Mouse (Mus musculus) midbrain, embryonic 16.5 days (tissue): ENCODE data around the gene Ube2q1. TPM values are rescaled to one million over a fixed set of nuclear protein-coding genes. Genes with fewer than 3 reads are reported as not detected.
"Not testable (repeated sequence)": the region's sequence is repeated elsewhere in the genome, so short reads cannot be mapped to it uniquely, and the experiment has no call there.

ENCODE experiments used
- ATAC-seq: fragments of 200-750 bp; cut with Nextera tagmentation; 2 replicates; pipeline ENCODE4 v1.8.0; 2017; ENCODE audit warnings: moderate TSS enrichment
- H3K27ac ChIP-seq: fragments of 300-500 bp; sonication (generic); 2 replicates; pipeline ENCODE4 v1.5.1; 2014; ENCODE audit warnings: mild to moderate bottlenecking, low read length, mixed read lengths
- H3K27me3 ChIP-seq: fragments of 300-500 bp; sonication (generic); 2 replicates; pipeline ENCODE4 v1.6.1; 2014; ENCODE audit warnings: low read depth, low read length, mixed read lengths; ENCODE audit not compliant: control insufficient read depth, insufficient read depth
- H3K36me3 ChIP-seq: fragments of 300-500 bp; sonication (generic); 2 replicates; pipeline ENCODE4 v1.6.1; 2014; ENCODE audit warnings: mild to moderate bottlenecking, low read length, moderate library complexity, mixed read lengths; ENCODE audit not compliant: control insufficient read depth, insufficient read depth
- H3K4me1 ChIP-seq: fragments of 300-500 bp; sonication (generic); 2 replicates; pipeline ENCODE4 v1.6.1; 2014; ENCODE audit warnings: mild to moderate bottlenecking, low read length, mixed read lengths; ENCODE audit not compliant: control insufficient read depth, insufficient read depth
- H3K4me2 ChIP-seq: fragments of 300-500 bp; sonication (generic); 2 replicates; pipeline ENCODE4 v1.6.1; 2014; ENCODE audit warnings: mild to moderate bottlenecking, low read length, mixed read lengths
- H3K4me3 ChIP-seq: fragments of 300-500 bp; sonication (generic); 2 replicates; pipeline ENCODE4 v1.5.1; 2014; ENCODE audit warnings: low read depth, mild to moderate bottlenecking, low read length, moderate library complexity, mixed read lengths
- H3K9ac ChIP-seq: fragments of 300-500 bp; sonication (generic); 2 replicates; pipeline ENCODE4 v1.6.1; 2014; ENCODE audit warnings: low read depth, low read length, mixed read lengths
- H3K9me3 ChIP-seq: fragments of 300-500 bp; sonication (generic); replicated peaks from 2 replicates; pipeline ENCODE4 v1.6.1; 2014; ENCODE audit warnings: mild to moderate bottlenecking, low read length, mixed read lengths; ENCODE audit not compliant: control insufficient read depth, poor library complexity, severe bottlenecking
- WGBS: fragments of 180-500 bp; shearing (Covaris S2); extraction: QIAGEN DNeasy Blood & Tissue Kit; methylation state at CpG from one replicate; pipeline ENCODE4 v1.1.7; 2014; 5-methylcytosine and 5-hydroxymethylcytosine counted together
- polyA plus RNA-seq: library from polyadenylated mRNA; unstranded; fragments of >200 nt; fragmentation: Nextera tagmentation; extraction: Ambion mirVana; gene quantifications from 2 replicates; pipeline ENCODE4 v1.2.1, GENCODE M21; 2015

Gene Ube2q1
- polyA plus RNA-seq, 1 experiment from 2014 or later = 10.9 TPM

DNA sequence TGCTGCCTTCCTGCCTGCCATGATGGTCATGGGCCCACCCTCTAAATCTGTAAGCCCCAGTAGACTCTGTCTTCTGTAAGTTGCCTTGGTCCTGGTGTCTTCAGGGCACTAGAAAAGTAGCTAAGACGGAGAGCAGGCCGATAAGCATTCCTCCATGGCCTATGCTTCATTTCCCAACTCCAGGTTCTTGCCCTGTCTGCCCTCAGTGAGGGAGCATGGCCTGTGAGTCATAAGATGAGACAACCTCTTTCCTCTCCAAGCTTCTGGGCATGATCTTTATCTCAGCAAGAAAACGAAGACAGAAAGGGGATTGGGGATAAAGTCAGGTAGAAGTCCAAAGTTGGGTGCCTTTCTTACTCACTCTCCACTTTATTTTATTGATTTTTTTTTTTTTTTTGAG, 25.1 kb downstream of the Ube2q1 start:
- no peaks in the 10 kb centered on the region for H3K9me3 ChIP-seq
- 92% methylated on average over 3 of the region's 3 CpGs for WGBS

DNA sequence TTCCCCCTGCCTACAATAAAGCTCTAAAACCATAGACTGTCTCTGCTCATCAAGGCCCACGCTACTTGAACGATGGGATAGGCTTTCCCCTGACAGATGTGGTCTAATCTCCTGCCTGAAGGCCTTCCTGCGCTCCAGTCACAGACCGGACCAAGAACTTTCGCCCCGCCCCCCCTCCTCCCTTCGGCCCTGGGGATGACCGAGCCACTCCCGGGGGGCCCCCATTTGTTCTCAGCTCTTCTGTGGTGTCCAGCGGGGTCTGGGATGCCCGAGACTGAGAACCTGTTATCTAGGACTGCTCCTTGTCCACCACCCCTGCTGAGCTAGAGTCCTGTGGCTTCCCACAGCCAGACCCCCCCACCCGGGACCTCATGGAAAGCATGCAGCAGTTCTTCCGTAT, 26.1 kb downstream of the Ube2q1 start:
- Histone ChIP-seq H3K4me1 (no peaks in the 10 kb centered on the region), H3K4me2 (peak overlapping the region; percentile 14; the same call in 1 of the 2 replicates), H3K9me3 (no peaks in the 10 kb centered on the region), H3K27me3 (no peaks in the 10 kb centered on the region), H3K4me3 (no peak overlapping the region), H3K9ac (no peak overlapping the region), H3K27ac (no peak overlapping the region), H3K36me3 (no peaks in the 10 kb centered on the region)
- WGBS = 5% methylated on average over 13 of the region's 13 CpGs
- no peak for ATAC-seq

More for the DNA sequence above, 25.1 kb downstream of the Ube2q1 start:
- no peak overlapping the region for H3K9ac ChIP-seq
- no peaks in the 10 kb centered on the region for H3K4me1 ChIP-seq
- H3K27me3 ChIP-seq = no peaks in the 10 kb centered on the region
- no peak overlapping the region for H3K4me2 ChIP-seq
- H3K36me3 ChIP-seq = no peaks in the 10 kb centered on the region
- ATAC-seq = no peak
- no peak overlapping the region for H3K27ac ChIP-seq
- H3K4me3 ChIP-seq = no peak overlapping the region

DNA sequence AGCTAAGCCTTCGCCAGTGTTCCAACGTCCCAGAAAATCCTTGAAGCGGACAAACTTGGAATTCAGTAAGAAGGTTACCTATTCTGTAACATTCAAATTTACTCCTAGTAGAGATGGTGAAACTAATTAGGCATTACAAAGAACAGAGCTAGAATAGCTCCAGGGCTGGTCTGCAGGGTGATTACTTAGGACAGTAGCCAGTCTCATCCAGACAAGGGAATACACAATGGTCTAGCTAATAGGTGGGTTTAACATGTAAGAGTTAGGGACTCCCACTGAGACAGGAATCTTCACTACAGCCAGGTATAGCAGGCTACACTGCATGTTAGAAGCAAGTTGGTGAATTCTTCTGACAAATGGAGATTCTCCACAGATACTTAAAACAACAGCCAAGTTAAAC, 26.7 kb downstream of the Ube2q1 start:
- not testable (repeated sequence) for H3K9me3 ChIP-seq, H3K27me3 ChIP-seq, H3K4me1 ChIP-seq, H3K4me2 ChIP-seq, H3K4me3 ChIP-seq, H3K36me3 ChIP-seq, H3K27ac ChIP-seq, ATAC-seq, H3K9ac ChIP-seq
- WGBS = 39% methylated on average over 3 of the region's 3 CpGs

DNA sequence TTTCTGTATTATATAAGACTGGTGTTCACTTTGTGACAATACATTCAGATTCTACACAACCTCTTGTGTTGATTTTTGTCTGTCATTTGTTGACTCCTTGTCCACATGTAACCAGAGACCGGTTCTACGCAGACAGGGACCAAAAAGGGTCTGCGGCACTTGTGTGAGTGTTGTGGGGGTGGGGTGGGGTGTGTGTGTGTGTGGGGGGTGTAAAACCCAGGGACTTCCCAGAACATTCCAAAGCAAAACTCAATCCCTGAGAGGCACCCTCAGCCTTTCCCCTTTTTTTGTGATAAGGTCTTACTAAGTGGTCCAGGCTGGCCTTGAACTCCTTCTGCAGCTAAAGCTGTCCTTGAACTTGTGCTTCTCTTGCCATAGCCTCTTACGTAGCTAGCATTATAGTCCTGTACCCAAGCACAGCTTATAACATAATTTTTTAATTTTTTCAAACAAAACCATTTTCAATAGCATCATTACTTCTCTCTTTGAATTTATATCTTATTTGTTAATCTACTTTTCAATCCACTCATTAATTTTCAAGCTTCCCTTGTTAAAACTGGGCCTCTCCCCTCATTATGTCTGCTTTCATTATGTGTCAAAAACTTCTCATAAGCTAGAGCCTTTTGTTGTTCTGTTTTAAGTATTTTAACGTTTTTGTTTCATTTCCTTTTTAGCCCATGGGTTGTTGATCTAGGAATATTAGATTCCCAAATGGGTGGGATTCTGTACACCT, 27.5 kb downstream of the Ube2q1 start:
- WGBS = 73% methylated on average over 5 of the region's 5 CpGs
- no peak for ATAC-seq

DNA sequence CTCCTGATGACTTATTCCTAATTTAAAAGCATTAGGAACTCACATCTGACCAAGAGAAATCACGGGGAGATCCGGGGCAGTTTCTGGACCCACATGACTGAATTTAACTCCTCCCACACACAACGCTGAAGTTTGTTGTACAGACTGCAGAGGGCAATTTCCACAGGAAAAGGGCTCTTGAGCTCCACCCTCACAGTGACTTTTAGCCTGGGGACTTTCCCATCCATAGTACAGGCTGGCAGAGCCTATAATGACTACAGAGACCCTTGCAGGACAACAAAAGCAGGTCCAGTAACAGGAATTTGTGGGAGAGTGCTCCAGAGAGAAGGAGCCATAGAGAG, 28.1 kb downstream of the Ube2q1 start:
- Histone ChIP-seq H3K9me3 (no peaks in the 10 kb centered on the region; the same call in 1 of the 2 replicates), H3K9ac (no peak overlapping the region), H3K27ac (no peak overlapping the region), H3K27me3 (no peaks in the 10 kb centered on the region), H3K4me1 (no peaks in the 10 kb centered on the region), H3K4me2 (no peak overlapping the region), H3K4me3 (no peak overlapping the region), H3K36me3 (no peaks in the 10 kb centered on the region)
- WGBS = 58% methylated on average over 3 of the region's 3 CpGs
- ATAC-seq = no peak

More for the DNA sequence above, 27.5 kb downstream of the Ube2q1 start:
- H3K27me3 ChIP-seq = no peaks in the 10 kb centered on the region
- H3K36me3 ChIP-seq = no peaks in the 10 kb centered on the region
- no peak overlapping the region for H3K27ac ChIP-seq
- no peak overlapping the region for H3K4me2 ChIP-seq
- H3K9ac ChIP-seq = no peak overlapping the region
- no peaks in the 10 kb centered on the region for H3K4me1 ChIP-seq
- H3K4me3 ChIP-seq = no peak overlapping the region
- H3K9me3 ChIP-seq = no peaks in the 10 kb centered on the region

DNA sequence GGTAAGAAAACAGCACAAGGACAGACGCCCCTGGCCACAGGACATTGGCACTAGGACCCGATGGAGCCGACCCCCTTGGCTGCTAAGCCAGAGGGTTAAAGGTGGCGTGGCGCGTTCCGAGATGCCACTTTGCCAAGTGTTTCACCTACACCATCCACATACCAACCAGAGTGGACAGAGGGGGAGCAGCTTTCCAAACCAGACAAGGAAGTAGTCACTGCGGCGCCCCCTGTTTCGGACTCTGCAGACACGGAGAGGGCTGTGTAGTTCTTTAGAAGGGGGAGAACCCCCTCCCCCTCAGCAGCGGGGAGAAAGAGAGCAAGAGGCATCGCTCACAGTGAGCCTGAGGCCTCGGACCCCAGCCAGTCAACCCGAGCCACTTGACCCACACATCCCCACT, 29.5 kb downstream of the Ube2q1 start:
- H3K4me1 ChIP-seq = no peaks in the 10 kb centered on the region
- H3K4me3 ChIP-seq = no peak overlapping the region
- H3K27ac ChIP-seq = no peak overlapping the region
- WGBS = 66% methylated on average over 14 of the region's 15 CpGs
- H3K9ac ChIP-seq = no peak overlapping the region
- no peaks in the 10 kb centered on the region for H3K36me3 ChIP-seq
- no peak overlapping the region for H3K4me2 ChIP-seq
- no peaks in the 10 kb centered on the region; the same call in 1 of the 2 replicates for H3K9me3 ChIP-seq
- no peaks in the 10 kb centered on the region for H3K27me3 ChIP-seq
- ATAC-seq = no peak

DNA sequence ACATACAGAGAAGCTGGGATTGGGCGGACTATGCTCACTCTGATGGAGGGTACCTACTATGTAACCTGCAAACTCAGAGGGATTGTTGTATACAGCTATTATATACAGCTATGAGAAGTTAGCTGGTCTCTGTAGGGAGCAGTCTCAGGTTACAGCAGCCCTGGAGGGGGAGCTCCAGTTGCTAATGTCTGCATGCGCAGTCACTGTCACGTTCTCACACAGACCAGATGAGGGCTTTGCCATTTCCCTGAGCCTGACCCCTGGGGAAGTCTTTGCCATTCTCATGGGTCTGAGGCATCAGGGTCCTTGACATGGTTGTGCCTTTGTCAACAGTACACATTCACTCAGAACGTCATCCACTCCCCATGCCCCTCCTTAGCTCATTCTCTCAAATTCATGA, 31.8 kb downstream of the Ube2q1 start:
- ATAC-seq = no peak

DNA sequence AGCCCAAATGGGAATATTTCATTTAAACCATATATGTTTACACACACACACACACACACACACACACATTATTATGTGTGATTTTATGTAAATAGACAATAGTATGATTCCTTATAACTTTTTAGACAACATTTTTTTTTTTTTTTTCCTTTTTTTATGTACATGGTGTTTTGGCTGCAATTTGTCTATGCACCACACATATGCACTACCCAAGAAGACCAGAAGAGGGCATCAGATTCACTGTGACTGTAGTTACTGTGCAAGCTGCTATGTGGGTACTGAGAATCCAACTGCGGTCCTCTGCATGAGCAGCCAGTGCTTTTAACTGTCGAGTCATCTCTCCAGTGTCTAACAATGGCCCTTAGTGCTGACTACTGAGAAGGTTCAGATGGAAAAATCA, 33.3 kb downstream of the Ube2q1 start:
- H3K36me3 ChIP-seq = no peaks in the 10 kb centered on the region
- no peak overlapping the region for H3K4me2 ChIP-seq
- peaks cover 4% of the 10 kb centered on the region; the same call in 1 of the 2 replicates for H3K9me3 ChIP-seq
- no peaks in the 10 kb centered on the region for H3K4me1 ChIP-seq
- 95% methylated on average over 2 of the region's 2 CpGs for WGBS
- no peak overlapping the region for H3K27ac ChIP-seq
- H3K9ac ChIP-seq = no peak overlapping the region
- no peak for ATAC-seq
- H3K27me3 ChIP-seq = no peaks in the 10 kb centered on the region
- H3K4me3 ChIP-seq = no peak overlapping the region

More for the DNA sequence above, 31.8 kb downstream of the Ube2q1 start:
- no peaks in the 10 kb centered on the region for H3K36me3 ChIP-seq
- WGBS = 73% methylated on average over 4 of the region's 4 CpGs
- peaks cover 4% of the 10 kb centered on the region; the same call in 1 of the 2 replicates for H3K9me3 ChIP-seq
- H3K27ac ChIP-seq = no peak overlapping the region
- no peak overlapping the region for H3K4me2 ChIP-seq
- no peaks in the 10 kb centered on the region for H3K27me3 ChIP-seq
- no peak overlapping the region for H3K9ac ChIP-seq
- no peaks in the 10 kb centered on the region for H3K4me1 ChIP-seq
- no peak overlapping the region for H3K4me3 ChIP-seq

DNA sequence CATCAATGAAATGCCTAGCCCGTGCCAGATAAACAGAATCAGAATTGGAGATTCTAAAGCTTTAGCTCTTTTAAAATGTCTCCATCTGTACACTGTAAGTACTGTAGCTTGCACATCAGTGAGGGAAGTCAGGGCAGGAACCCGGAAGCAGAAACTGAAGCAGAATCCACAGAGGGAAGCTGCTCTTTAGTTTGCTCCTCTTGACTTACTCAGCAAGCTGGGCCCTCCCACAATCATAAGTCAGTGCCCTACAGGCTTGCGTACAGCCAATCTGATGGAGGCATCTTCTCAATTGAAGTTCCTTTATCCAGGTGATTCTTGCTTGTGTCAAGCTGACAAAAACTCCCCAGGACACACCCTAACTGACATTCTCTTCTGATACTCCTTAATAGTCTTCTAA, 33.8 kb downstream of the Ube2q1 start:
- no peaks in the 10 kb centered on the region for H3K4me1 ChIP-seq
- H3K9ac ChIP-seq = no peak overlapping the region
- H3K27me3 ChIP-seq = no peaks in the 10 kb centered on the region
- WGBS = 89% methylated on average over 3 of the region's 3 CpGs
- no peak overlapping the region for H3K27ac ChIP-seq
- H3K9me3 ChIP-seq = peaks cover 4% of the 10 kb centered on the region; the same call in 1 of the 2 replicates
- no peak overlapping the region for H3K4me3 ChIP-seq
- no peak overlapping the region for H3K4me2 ChIP-seq
- no peak for ATAC-seq
- H3K36me3 ChIP-seq = no peaks in the 10 kb centered on the region
